Mouse (Mus musculus) brain, embryonic 18.5 days (tissue): ENCODE data around the gene Prdx6b.

Experiments
- DNase-seq: peaks from one replicate; pipeline ENCODE4 v3.0.0-alpha.2; 2012; ENCODE audit warnings: low read depth, low spot score

Prdx6b gene

GRCm38 (mm10) chr2:80292172-80292571 is at the start of gene Prdx6b:
TSS of gene Prdx6b (plus strand) at chr2:80292472.
- no peak for DNase-seq

GRCm38 (mm10) chr2:80247466-80247865 is 44.8 kb upstream of the Prdx6b start:
- DNase-seq, result no peak

GRCm38 (mm10) chr2:80247868-80248267 is 44.4 kb upstream of the Prdx6b start:
- no peak for DNase-seq

GRCm38 (mm10) chr2:80259888-80260672 is 32.2 kb upstream of the Prdx6b start:
- no peak for DNase-seq

- peak; percentile 52 for DNase-seq
Observed at GRCm38 (mm10) chr2:80266894-80267293, 25.4 kb upstream of the Prdx6b start.

- no peak for DNase-seq
Observed at GRCm38 (mm10) chr2:80268053-80268452, 24.2 kb upstream of the Prdx6b start.

GRCm38 (mm10) chr2:80271431-80271830 is 20.8 kb upstream of the Prdx6b start:
- DNase-seq, result no peak

- DNase-seq, result no peak
Observed at GRCm38 (mm10) chr2:80273038-80273437, 19.2 kb upstream of the Prdx6b start.

GRCm38 (mm10) chr2:80273763-80274162 is 18.5 kb upstream of the Prdx6b start:
- no peak for DNase-seq

- DNase-seq, result peak; percentile 22
Observed at GRCm38 (mm10) chr2:80275136-80275535, 17.1 kb upstream of the Prdx6b start.

GRCm38 (mm10) chr2:80282214-80282613 is 10.1 kb upstream of the Prdx6b start:
- DNase-seq, result no peak

- DNase-seq, result peak; percentile 6
Observed at GRCm38 (mm10) chr2:80286397-80286796, 5.9 kb upstream of the Prdx6b start.

- no peak for DNase-seq
Observed at GRCm38 (mm10) chr2:80298334-80298733, 6.1 kb downstream of the Prdx6b start.

- no peak for DNase-seq
Observed at GRCm38 (mm10) chr2:80300806-80301205, 8.5 kb downstream of the Prdx6b start.

- no peak for DNase-seq
Observed at GRCm38 (mm10) chr2:80303957-80304356, 11.7 kb downstream of the Prdx6b start.

GRCm38 (mm10) chr2:80307701-80308100 is 15.4 kb downstream of the Prdx6b start:
- no peak for DNase-seq

- DNase-seq, result no peak
Observed at GRCm38 (mm10) chr2:80309775-80310174, 17.5 kb downstream of the Prdx6b start.

- no peak for DNase-seq
Observed at GRCm38 (mm10) chr2:80310772-80311171, 18.5 kb downstream of the Prdx6b start.

- no peak for DNase-seq
Observed at GRCm38 (mm10) chr2:80311350-80311749, 19.1 kb downstream of the Prdx6b start.

- no peak for DNase-seq
Observed at GRCm38 (mm10) chr2:80314201-80314600, 21.9 kb downstream of the Prdx6b start.

- DNase-seq, result no peak
Observed at GRCm38 (mm10) chr2:80314854-80315241, 22.6 kb downstream of the Prdx6b start.

GRCm38 (mm10) chr2:80315242-80316161 is 23.2 kb downstream of the Prdx6b start, which contains the start of gene Dnajc10:
TSS of gene Dnajc10 (plus strand) at chr2:80315466.
- peak; percentile 74 for DNase-seq
